Mouse (Mus musculus): Measurements from ENCODE around the gene Perm1. TPM values are rescaled to one million over a fixed set of nuclear protein-coding genes. Genes with fewer than 3 reads are reported as not detected.
A peak's percentile ranks its signal among the peaks of the same experiment; 100 is the strongest.

The Perm1 gene
- polyA plus RNA-seq, 1 experiment from 2014 or later, result 0.72 TPM

DNA sequence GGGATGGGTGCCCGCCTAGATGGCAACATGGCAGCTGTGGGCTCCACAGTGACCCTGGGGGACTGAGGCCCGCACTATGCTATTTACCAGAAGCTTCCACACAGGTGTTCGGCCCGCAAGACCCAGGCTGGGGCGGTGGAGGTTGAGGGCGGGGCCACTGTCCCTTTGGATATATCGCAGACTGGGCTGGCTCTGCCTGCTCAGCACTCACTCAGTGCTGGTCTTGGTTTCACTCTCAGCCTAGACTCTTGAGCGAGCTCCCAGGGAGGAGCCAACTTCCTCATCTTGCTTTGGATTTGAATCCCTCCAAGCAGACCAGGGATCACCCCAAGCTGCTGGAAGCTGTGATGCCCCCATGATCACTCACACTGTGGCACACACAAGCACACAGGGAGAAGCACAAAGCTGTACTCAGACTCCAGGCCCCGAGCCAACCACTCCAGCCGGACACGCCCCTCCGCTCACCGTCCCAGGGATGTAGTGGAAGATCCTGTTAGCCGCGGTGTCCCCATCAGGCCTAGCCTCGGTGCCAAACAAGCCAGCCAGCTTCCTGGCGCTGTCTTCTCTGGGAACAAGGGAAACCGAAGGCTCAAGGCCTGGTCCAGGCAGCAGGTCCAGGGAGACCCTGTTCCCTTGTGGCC lies 12.2 kb downstream of the Perm1 start:
- no peaks in the 10 kb centered on the region for H3K9me3 ChIP-seq (replicated peaks; ENCODE audit: control insufficient read depth, low read length)
- peak overlapping the region; percentile 34; the same call in 1 of the 2 replicates for H3K9ac ChIP-seq (ENCODE audit: low read depth, low read length)
- H3K27ac ChIP-seq (ENCODE audit: low read depth, low read length), result no peak overlapping the region
- peak overlapping the region; percentile 55 for H3K4me2 ChIP-seq
- whole genome bisulfite sequencing (ENCODE audit: insufficient replicate concordance), result 31% methylated on average over 18 of the region's 18 CpGs
- H3K4me3 ChIP-seq (ENCODE audit: low read depth, low read length), result peak overlapping the region; percentile 19
- H3K4me1 ChIP-seq (ENCODE audit: control insufficient read depth, insufficient read depth, low read length), result peaks cover 11% of the 10 kb centered on the region
- H3K36me3 ChIP-seq (ENCODE audit: control insufficient read depth, insufficient read depth, low read length), result peaks cover 21% of the 10 kb centered on the region
- H3K27me3 ChIP-seq (ENCODE audit: control insufficient read depth, insufficient read depth, low read length), result no peaks in the 10 kb centered on the region
- 0 out of 2 replicates have a peak, but pooled peaks have one; percentile 19 for ATAC-seq (replicated peaks; ENCODE audit: insufficient number of reproducible peaks, low FRiP score, low TSS enrichment)

DNA sequence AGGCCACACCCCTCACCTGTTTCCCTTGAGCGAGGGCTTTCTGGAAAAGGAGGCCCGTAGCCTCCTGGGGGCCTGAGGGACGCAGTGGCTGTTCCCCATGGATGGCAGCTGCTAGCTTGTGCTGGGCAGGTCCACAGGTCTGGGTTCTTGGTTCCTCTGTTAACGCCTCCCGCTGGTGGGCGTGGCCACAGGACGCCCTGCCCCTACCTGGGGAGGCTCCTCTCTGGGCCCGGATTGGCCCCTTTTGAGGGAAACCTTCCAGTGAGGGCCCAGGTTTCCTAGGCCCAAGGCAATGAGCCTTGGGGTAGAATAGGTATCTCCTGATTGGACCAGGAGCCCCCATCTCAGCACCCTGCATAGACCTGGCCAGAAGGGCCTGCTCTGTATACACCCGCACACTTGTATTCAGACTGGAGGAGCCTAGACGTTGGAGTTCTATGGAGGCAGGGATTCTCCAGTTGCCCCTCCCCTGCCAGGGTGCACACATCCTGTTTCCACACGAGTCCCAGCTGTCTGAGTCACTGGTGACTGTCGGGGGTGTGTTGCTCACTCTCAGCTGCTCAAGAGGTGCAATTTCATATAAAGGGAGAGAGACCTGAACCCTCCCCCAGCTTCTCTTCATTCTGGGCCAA lies 12.8 kb downstream of the Perm1 start:
- H3K4me3 ChIP-seq (ENCODE audit: low read depth, low read length), result peak overlapping the region; percentile 19
- no peak overlapping the region for H3K27ac ChIP-seq (ENCODE audit: low read depth, low read length)
- no peaks in the 10 kb centered on the region for H3K27me3 ChIP-seq (ENCODE audit: control insufficient read depth, insufficient read depth, low read length)
- peak; percentile 37; the same call in 1 of the 2 replicates for ATAC-seq (replicated peaks; ENCODE audit: insufficient number of reproducible peaks, low FRiP score, low TSS enrichment)
- peak overlapping the region; percentile 34; the same call in 1 of the 2 replicates for H3K9ac ChIP-seq (ENCODE audit: low read depth, low read length)
- WGBS (ENCODE audit: insufficient replicate concordance), result 18% methylated on average over 12 of the region's 12 CpGs
- H3K4me2 ChIP-seq, result peak overlapping the region; percentile 55
- H3K4me1 ChIP-seq (ENCODE audit: control insufficient read depth, insufficient read depth, low read length), result peaks cover 12% of the 10 kb centered on the region
- no peaks in the 10 kb centered on the region for H3K9me3 ChIP-seq (replicated peaks; ENCODE audit: control insufficient read depth, low read length)
- H3K36me3 ChIP-seq (ENCODE audit: control insufficient read depth, insufficient read depth, low read length), result peaks cover 21% of the 10 kb centered on the region

DNA sequence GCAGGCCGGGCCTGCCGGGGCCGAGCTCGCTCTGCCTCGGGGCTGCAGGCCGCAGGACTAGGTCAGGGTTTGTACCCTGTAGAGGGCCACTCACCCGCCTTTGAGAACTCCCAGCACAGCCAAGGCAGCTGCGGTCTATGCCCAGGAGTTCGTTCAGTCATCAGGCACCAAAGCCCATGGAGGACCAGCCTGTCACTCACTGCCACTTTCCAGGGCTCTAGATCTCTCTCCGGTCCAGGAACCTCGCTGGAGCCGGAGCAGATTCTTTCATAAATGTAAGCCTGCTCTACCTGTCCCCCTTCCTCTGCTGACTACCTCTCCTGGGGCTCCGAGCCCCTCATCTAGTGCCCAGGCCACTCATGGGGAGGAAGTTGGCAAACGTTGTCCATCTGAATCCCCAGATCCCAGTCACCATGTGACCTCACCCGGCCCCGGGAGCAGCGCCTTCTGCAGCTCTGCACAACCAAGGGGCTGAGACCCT lies 18.4 kb downstream of the Perm1 start:
- WGBS (ENCODE audit: insufficient replicate concordance), result 5% methylated on average over 17 of the region's 17 CpGs
- peak overlapping the region; percentile 90 for H3K4me3 ChIP-seq (ENCODE audit: low read depth, low read length)
- H3K9ac ChIP-seq (ENCODE audit: low read depth, low read length), result peak overlapping the region; percentile 73
- H3K4me2 ChIP-seq, result peak overlapping the region; percentile 84
- 0 out of 2 replicates have a peak overlapping the region, but pooled peaks have one; percentile 19 for H3K27ac ChIP-seq (ENCODE audit: low read depth, low read length)
- no peaks in the 10 kb centered on the region for H3K9me3 ChIP-seq (replicated peaks; ENCODE audit: control insufficient read depth, low read length)
- H3K4me1 ChIP-seq (ENCODE audit: control insufficient read depth, insufficient read depth, low read length), result peaks cover 14% of the 10 kb centered on the region; the same call in 1 of the 2 replicates
- no peak for ATAC-seq (replicated peaks; ENCODE audit: insufficient number of reproducible peaks, low FRiP score, low TSS enrichment)
- no peaks in the 10 kb centered on the region for H3K27me3 ChIP-seq (ENCODE audit: control insufficient read depth, insufficient read depth, low read length)
- peaks cover 27% of the 10 kb centered on the region for H3K36me3 ChIP-seq (ENCODE audit: control insufficient read depth, insufficient read depth, low read length)

DNA sequence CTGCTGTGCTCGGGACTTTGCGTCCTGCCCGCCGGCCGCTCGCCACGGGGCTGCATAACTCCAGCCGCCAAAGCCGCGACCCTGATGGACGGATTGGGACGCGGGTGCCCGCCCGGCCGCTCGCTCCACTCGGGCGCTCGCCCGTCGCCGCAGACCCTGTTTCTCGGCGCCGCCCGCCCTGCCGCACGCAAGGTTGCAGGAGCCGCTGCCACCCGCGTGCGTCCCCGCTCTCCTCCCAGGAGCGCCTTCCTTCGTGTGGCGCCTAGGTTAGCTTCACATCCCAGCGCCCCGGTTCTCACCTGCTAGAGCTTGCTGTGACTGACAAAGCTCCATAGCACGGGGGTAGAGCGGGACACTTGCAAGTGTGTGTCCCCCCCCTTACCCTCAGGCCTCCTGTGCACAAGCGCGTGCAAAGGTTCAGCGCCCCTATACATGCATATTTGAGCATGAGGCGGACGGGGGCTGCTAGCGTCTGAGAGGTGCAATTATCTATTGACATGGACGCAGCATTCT lies 19.1 kb downstream of the Perm1 start, which contains the start of gene Plekhn1:
Gene Plekhn1 (minus strand): TSS at position 157 of the 513 bp plus-strand sequence.
- H3K4me2 ChIP-seq, result peak within 1 kb of the TSS; percentile 84
- H3K9ac ChIP-seq (ENCODE audit: low read depth, low read length), result peak within 1 kb of the TSS; percentile 84
- H3K4me3 ChIP-seq (ENCODE audit: low read depth, low read length), result peak within 1 kb of the TSS; percentile 90
- peak; percentile 27; the same call in 1 of the 2 replicates for ATAC-seq (replicated peaks; ENCODE audit: insufficient number of reproducible peaks, low FRiP score, low TSS enrichment)
- H3K27ac ChIP-seq (ENCODE audit: low read depth, low read length), result peak within 1 kb of the TSS; percentile 91
- 0% methylated on average over 31 of the region's 48 CpGs for WGBS (ENCODE audit: insufficient replicate concordance)
- peaks cover 14% of the 10 kb centered on the region; the same call in 1 of the 2 replicates for H3K4me1 ChIP-seq (ENCODE audit: control insufficient read depth, insufficient read depth, low read length)
- H3K9me3 ChIP-seq (replicated peaks; ENCODE audit: control insufficient read depth, low read length), result no peaks in the 10 kb centered on the region
- H3K27me3 ChIP-seq (ENCODE audit: control insufficient read depth, insufficient read depth, low read length), result no peaks in the 10 kb centered on the region
- peaks cover 28% of the 10 kb centered on the region for H3K36me3 ChIP-seq (ENCODE audit: control insufficient read depth, insufficient read depth, low read length)

DNA sequence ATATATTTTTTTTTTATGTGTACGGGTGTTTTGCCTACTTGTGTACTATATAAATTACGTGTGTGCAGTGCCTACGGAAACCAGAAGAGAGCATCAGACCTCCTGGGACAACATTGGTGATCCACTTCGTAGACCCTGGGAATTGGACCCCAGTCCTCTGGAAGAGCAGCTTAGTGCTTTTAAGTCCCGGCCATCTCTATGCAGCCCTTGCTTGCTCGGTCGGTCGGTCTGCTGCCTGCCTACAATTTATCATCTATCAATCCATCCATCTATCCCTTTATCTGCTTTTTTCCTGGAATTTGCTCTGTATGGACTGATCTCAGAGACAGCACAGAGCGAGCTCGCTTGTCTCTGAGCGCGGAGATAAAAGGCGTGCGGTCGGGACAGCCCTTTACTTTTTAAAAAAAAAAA lies 19.7 kb downstream of the Perm1 start:
- no peaks in the 10 kb centered on the region for H3K27me3 ChIP-seq (ENCODE audit: control insufficient read depth, insufficient read depth, low read length)
- ATAC-seq (replicated peaks; ENCODE audit: insufficient number of reproducible peaks, low FRiP score, low TSS enrichment), result no peak
- H3K27ac ChIP-seq (ENCODE audit: low read depth, low read length), result peak overlapping the region; percentile 91

DNA sequence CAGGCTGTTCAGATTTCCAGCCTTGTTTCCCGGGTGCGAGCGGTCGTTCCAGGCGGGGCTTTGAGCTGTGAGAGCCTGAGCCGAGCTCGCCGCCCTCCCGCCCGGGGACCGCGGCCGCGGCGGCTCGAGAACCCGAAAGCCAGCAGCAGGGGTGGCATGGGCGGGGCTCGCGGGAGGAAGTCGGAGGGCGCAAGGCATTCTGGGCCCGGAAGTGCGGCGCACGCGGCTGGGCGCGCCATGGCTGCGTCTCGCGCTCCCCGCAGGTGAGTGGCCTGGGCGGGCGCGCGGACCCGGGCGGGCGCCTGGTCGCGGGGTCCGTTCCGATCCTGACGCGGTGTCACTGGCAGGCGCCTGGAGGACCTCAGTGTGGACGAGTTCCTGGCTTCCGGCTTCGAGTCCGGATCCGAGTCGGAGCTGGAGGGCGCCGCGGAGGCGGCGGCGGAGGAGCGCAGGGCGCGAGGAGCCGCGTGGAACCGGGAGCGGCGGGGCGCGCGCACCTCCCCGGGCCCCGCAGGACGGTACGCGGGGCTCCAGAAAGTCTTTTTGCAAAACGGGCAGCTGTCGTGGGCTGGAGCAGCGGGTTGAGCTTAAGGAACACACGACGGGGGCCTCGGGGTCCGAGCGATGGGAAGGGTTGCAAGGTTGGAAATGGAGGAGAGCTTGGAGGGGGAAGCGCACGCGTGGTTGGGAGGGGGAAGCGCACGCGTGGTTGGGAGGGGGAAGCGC lies 20.3 kb downstream of the Perm1 start, which contains the start of gene Noc2l:
Gene Noc2l (plus strand): TSS at position 203 of the 726 bp plus-strand sequence.
- peak; percentile 80 for ATAC-seq (replicated peaks; ENCODE audit: insufficient number of reproducible peaks, low FRiP score, low TSS enrichment)
- H3K4me2 ChIP-seq, result peak within 1 kb of the TSS; percentile 84
- peaks cover 30% of the 10 kb centered on the region for H3K36me3 ChIP-seq (ENCODE audit: control insufficient read depth, insufficient read depth, low read length)
- under 1% methylated on average over 81 of the region's 90 CpGs for WGBS (ENCODE audit: insufficient replicate concordance)
- H3K9ac ChIP-seq (ENCODE audit: low read depth, low read length), result peak within 1 kb of the TSS; percentile 84
- peak within 1 kb of the TSS; percentile 90 for H3K4me3 ChIP-seq (ENCODE audit: low read depth, low read length)
- peaks cover 14% of the 10 kb centered on the region; the same call in 1 of the 2 replicates for H3K4me1 ChIP-seq (ENCODE audit: control insufficient read depth, insufficient read depth, low read length)
- no peaks in the 10 kb centered on the region for H3K9me3 ChIP-seq (replicated peaks; ENCODE audit: control insufficient read depth, low read length)
- peak within 1 kb of the TSS; percentile 91 for H3K27ac ChIP-seq (ENCODE audit: low read depth, low read length)
- H3K27me3 ChIP-seq (ENCODE audit: control insufficient read depth, insufficient read depth, low read length), result no peaks in the 10 kb centered on the region

More for the DNA sequence above, 19.7 kb downstream of the Perm1 start:
- H3K9ac ChIP-seq (ENCODE audit: low read depth, low read length), result peak overlapping the region; percentile 84
- H3K4me2 ChIP-seq, result peak overlapping the region; percentile 84
- peaks cover 14% of the 10 kb centered on the region; the same call in 1 of the 2 replicates for H3K4me1 ChIP-seq (ENCODE audit: control insufficient read depth, insufficient read depth, low read length)
- H3K9me3 ChIP-seq (replicated peaks; ENCODE audit: control insufficient read depth, low read length), result no peaks in the 10 kb centered on the region
- H3K36me3 ChIP-seq (ENCODE audit: control insufficient read depth, insufficient read depth, low read length), result peaks cover 26% of the 10 kb centered on the region
- WGBS (ENCODE audit: insufficient replicate concordance), result under 1% methylated on average over 15 of the region's 15 CpGs
- peak overlapping the region; percentile 90 for H3K4me3 ChIP-seq (ENCODE audit: low read depth, low read length)

DNA sequence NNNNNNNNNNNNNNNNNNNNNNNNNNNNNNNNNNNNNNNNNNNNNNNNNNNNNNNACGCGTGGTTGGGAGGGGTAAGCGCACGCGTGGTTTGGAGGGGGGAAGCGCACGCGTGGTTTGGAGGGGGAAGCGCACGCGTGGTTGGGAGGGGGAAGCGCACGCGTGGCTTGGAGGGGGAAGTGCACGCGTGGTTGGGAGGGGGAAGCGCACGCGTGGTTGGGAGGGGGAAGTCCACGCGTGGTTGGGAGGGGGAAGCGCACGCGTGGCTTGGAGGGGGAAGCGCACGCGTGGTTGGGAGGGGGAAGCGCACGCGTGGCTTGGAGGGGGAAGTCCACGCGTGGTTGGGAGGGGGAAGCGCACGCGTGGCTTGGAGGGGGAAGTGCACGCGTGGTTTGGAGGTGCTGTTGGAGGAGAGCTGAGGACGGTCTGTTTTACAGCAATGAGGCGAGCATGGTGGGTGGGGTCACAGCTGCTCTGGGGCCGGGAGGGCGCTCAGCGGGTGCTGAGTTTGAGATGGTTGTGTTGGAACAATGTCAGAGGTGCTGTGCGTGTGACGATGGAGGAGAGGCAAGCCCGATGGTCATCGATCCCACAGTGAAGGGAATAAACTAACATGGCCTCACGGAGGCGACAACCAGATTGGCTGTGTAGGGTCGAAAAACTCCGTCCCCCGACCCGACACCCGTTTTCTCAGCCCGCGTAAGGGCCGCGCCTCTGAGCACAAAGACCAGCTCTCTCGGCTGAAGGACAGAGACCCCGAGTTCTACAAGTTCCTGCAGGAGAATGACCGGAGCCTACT lies 21.2 kb downstream of the Perm1 start:
- Histone ChIP-seq H3K4me3 (ENCODE audit: low read depth, low read length) (peak overlapping the region; percentile 90), H3K27ac (ENCODE audit: low read depth, low read length) (peak overlapping the region; percentile 91; the same call in 1 of the 2 replicates), H3K9me3 (replicated peaks; ENCODE audit: control insufficient read depth, low read length) (no peaks in the 10 kb centered on the region), H3K4me2 (peak overlapping the region; percentile 84), H3K4me1 (ENCODE audit: control insufficient read depth, insufficient read depth, low read length) (peaks cover 14% of the 10 kb centered on the region; the same call in 1 of the 2 replicates), H3K9ac (ENCODE audit: low read depth, low read length) (peak overlapping the region; percentile 84), H3K36me3 (ENCODE audit: control insufficient read depth, insufficient read depth, low read length) (peaks cover 26% of the 10 kb centered on the region), H3K27me3 (ENCODE audit: control insufficient read depth, insufficient read depth, low read length) (no peaks in the 10 kb centered on the region)
- 30% methylated on average over 55 of the region's 60 CpGs for WGBS (ENCODE audit: insufficient replicate concordance)
- ATAC-seq (replicated peaks; ENCODE audit: insufficient number of reproducible peaks, low FRiP score, low TSS enrichment), result no peak

Measured in heart, embryonic 11.5 days (tissue).